Mouse (Mus musculus): ENCODE measurements around the gene Osbpl7. TPM values are rescaled to one million over a fixed set of nuclear protein-coding genes. Genes with fewer than 3 reads are reported as not detected.

Osbpl7 gene
- polyA plus RNA-seq, 1 experiment, result 26.5 TPM

DNA sequence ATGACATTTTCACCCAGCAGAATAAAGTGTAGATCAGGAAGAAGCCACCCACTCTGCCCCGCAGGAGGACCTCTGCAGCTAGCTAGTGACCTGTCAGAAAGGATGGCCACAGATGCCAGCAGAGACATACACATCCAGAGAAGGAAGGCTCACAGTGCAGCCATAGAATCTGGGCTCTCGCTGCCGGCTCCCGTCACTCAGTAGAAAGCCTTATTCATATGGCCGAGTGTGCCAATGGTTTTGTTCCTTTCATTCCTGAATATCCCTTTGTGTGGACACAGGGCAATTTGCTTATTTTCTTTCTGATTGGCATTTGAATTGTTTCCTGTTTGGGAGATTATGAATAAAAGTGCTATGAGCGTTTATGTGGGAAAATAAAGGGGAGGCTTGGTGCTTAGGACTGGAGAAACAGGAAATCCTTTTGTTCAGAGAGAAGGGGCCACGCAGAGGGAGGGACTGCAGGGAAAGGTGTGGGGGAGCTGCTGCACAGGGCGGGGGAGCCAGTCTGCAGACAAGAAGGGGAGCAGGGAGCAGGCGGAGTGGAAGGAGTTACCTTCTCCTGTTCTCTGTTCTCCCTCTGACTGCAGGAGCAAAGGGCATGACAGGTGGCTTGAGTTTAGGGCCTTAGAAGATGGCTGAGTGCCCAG lies 13.0 kb downstream of the Osbpl7 start:
- no peaks in the 10 kb centered on the region for H3K27me3 ChIP-seq (ENCODE audit: control insufficient read depth, insufficient read depth, low read length)
- WGBS, result 52% methylated on average over 9 of the region's 9 CpGs
- no peak for TF ChIP-seq POLR2A (IDR thresholded peaks at IDR 0.05; ENCODE audit: borderline replicate concordance, insufficient read depth, low read length)
- no peak for TF ChIP-seq CTCF (IDR thresholded peaks at IDR 0.05; ENCODE audit: borderline replicate concordance, insufficient read depth, low read depth, low read length)
- DNase-seq, result no peak
- no peaks in the 10 kb centered on the region for H3K4me1 ChIP-seq (ENCODE audit: control insufficient read depth, insufficient read depth, low read length)
- H3K27ac ChIP-seq (ENCODE audit: insufficient read depth, low read length), result no peak overlapping the region
- no peak overlapping the region for H3K4me3 ChIP-seq (replicated peaks; ENCODE audit: insufficient read depth, low read depth, low read length)

DNA sequence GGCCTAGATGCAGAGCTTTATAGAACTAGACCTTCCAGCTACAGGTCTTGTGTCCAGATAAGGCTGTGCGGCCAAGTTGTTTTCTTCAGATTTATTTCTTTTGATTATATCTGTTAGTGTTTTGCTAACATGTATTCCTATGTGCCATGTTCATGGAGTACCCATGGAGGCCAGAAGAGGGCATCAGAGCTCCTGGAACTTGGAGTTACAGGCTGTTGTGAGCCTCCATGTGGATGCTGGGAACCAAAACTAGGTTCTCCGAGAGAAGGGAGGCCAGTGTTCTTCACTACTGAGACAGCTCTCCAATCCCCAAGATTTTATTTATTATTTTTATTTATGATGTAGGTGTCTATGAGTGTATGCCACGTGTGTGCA lies 13.5 kb downstream of the Osbpl7 start:
- no peak for DNase-seq
- Histone ChIP-seq H3K4me1 (ENCODE audit: control insufficient read depth, insufficient read depth, low read length) (no peaks in the 10 kb centered on the region), H3K27me3 (ENCODE audit: control insufficient read depth, insufficient read depth, low read length) (no peaks in the 10 kb centered on the region), H3K4me3 (replicated peaks; ENCODE audit: insufficient read depth, low read depth, low read length) (no peak overlapping the region), H3K27ac (ENCODE audit: insufficient read depth, low read length) (no peak overlapping the region)
- TF ChIP-seq POLR2A (IDR thresholded peaks at IDR 0.05; ENCODE audit: borderline replicate concordance, insufficient read depth, low read length) (no peak), CTCF (IDR thresholded peaks at IDR 0.05; ENCODE audit: borderline replicate concordance, insufficient read depth, low read depth, low read length) (no peak)
- WGBS, result 90% methylated on average over 3 of the region's 3 CpGs

DNA sequence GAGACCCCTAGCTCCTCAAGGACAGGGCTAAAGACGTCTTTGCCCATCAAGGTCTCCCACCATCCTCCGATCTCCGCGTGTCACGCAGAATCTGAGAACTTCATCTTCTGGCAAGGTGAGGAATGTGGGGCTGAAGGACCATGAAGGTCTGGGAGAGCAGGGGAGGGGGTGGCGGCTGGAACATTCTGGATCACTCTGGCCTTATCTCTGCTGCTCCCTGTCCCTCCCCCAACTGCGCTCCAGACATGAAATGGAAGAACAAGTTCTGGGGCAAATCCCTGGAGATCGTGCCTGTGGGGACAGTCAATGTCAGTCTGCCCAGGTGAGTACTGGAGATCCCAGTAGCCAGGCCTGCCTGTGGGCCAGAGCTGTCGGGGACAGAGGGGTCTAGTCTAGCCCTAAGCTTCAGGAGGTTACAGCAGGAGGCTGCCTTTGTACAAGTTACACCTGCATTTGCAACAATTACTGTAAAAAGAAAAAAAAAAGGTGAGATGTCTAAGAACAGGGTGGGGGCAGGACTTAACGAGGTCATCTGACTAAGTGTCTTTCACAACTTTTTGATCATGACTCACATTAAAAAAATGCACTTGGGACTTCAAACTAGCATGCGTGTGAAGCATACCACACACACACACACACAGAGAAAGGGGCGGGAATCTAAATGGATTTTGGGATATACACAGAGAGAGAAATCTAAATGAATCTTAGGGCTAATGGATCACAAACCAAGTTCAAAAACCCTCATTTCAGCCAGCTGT lies 15.3 kb downstream of the Osbpl7 start:
- TF ChIP-seq POLR2A (IDR thresholded peaks at IDR 0.05; ENCODE audit: borderline replicate concordance, insufficient read depth, low read length) (no peak), CTCF (IDR thresholded peaks at IDR 0.05; ENCODE audit: borderline replicate concordance, insufficient read depth, low read depth, low read length) (no peak)
- H3K27ac ChIP-seq (ENCODE audit: insufficient read depth, low read length), result no peak overlapping the region
- peaks cover 4% of the 10 kb centered on the region; the same call in 1 of the 2 replicates for H3K4me1 ChIP-seq (ENCODE audit: control insufficient read depth, insufficient read depth, low read length)
- 92% methylated on average over 12 of the region's 12 CpGs for WGBS
- no peak for DNase-seq
- H3K27me3 ChIP-seq (ENCODE audit: control insufficient read depth, insufficient read depth, low read length), result no peaks in the 10 kb centered on the region
- no peak overlapping the region for H3K4me3 ChIP-seq (replicated peaks; ENCODE audit: insufficient read depth, low read depth, low read length)

- DNase-seq, result no peak
- H3K4me1 ChIP-seq (ENCODE audit: control insufficient read depth, insufficient read depth, low read length), result peaks cover 4% of the 10 kb centered on the region; the same call in 1 of the 2 replicates
- H3K27ac ChIP-seq (ENCODE audit: insufficient read depth, low read length), result no peak overlapping the region
- no peak overlapping the region for H3K4me3 ChIP-seq (replicated peaks; ENCODE audit: insufficient read depth, low read depth, low read length)
- no peak for TF ChIP-seq POLR2A (IDR thresholded peaks at IDR 0.05; ENCODE audit: borderline replicate concordance, insufficient read depth, low read length)
- no peak for TF ChIP-seq CTCF (IDR thresholded peaks at IDR 0.05; ENCODE audit: borderline replicate concordance, insufficient read depth, low read depth, low read length)
- no peaks in the 10 kb centered on the region for H3K27me3 ChIP-seq (ENCODE audit: control insufficient read depth, insufficient read depth, low read length)
- 63% methylated on average over 22 of the region's 22 CpGs for WGBS
These were observed 16.4 kb downstream of the Osbpl7 start for GRCm38 (mm10) chr11:97066656-97067360.

DNA sequence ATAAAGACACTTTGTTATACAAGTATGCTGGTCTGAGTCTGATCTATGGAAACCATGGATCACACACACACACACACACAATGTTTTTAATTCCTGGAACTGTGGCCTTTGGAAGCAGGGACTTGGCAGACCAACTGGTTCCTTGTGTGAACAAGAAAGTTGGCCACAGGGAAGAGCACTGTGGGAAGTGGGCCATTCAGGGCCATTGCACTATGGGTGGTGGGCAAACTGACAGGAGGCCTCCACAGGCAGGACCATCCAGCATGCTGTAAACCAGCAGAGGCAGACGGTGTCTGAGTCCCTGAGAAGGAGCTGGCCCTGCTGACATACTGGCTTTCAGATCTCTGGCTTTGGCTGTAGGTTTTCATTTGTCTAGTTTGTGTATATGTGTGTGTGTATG lies 18.9 kb downstream of the Osbpl7 start:
- no peak overlapping the region for H3K4me3 ChIP-seq (replicated peaks; ENCODE audit: insufficient read depth, low read depth, low read length)
- no peaks in the 10 kb centered on the region for H3K27me3 ChIP-seq (ENCODE audit: control insufficient read depth, insufficient read depth, low read length)
- H3K4me1 ChIP-seq (ENCODE audit: control insufficient read depth, insufficient read depth, low read length), result peaks cover 4% of the 10 kb centered on the region; the same call in 1 of the 2 replicates
- no peak overlapping the region for H3K27ac ChIP-seq (ENCODE audit: insufficient read depth, low read length)
- WGBS, result 10% methylated on average over 1 of the region's 1 CpGs
- no peak for DNase-seq
- no peak for TF ChIP-seq POLR2A (IDR thresholded peaks at IDR 0.05; ENCODE audit: borderline replicate concordance, insufficient read depth, low read length)
- no peak for TF ChIP-seq CTCF (IDR thresholded peaks at IDR 0.05; ENCODE audit: borderline replicate concordance, insufficient read depth, low read depth, low read length)

DNA sequence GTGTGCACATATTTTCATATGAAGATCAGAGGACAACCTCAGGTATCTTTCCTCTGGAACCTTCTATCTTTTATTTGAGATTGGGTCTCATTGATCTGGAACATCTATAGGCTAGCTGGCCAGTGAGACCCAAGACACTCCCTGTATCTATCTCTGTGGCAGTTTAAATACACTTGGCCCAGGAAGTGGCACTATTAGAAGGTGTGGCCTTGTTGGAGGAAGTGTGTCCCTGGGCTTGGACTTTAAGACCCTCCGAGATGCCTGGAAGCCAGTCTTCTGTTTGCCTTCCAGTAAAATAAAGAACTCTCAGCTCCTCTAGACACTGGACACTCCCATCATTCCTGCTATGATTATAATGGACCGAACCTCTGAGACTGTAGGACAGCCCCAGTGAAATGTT lies 19.3 kb downstream of the Osbpl7 start:
- Histone ChIP-seq H3K27me3 (ENCODE audit: control insufficient read depth, insufficient read depth, low read length) (no peaks in the 10 kb centered on the region), H3K27ac (ENCODE audit: insufficient read depth, low read length) (no peak overlapping the region), H3K4me3 (replicated peaks; ENCODE audit: insufficient read depth, low read depth, low read length) (no peak overlapping the region), H3K4me1 (ENCODE audit: control insufficient read depth, insufficient read depth, low read length) (peaks cover 4% of the 10 kb centered on the region; the same call in 1 of the 2 replicates)
- no peak for TF ChIP-seq POLR2A (IDR thresholded peaks at IDR 0.05; ENCODE audit: borderline replicate concordance, insufficient read depth, low read length)
- no peak for TF ChIP-seq CTCF (IDR thresholded peaks at IDR 0.05; ENCODE audit: borderline replicate concordance, insufficient read depth, low read depth, low read length)
- WGBS, result 87% methylated on average over 2 of the region's 2 CpGs
- DNase-seq, result no peak

- Histone ChIP-seq H3K4me3 (replicated peaks; ENCODE audit: insufficient read depth, low read depth, low read length) (no peak overlapping the region), H3K27me3 (ENCODE audit: control insufficient read depth, insufficient read depth, low read length) (no peaks in the 10 kb centered on the region), H3K4me1 (ENCODE audit: control insufficient read depth, insufficient read depth, low read length) (peaks cover 4% of the 10 kb centered on the region; the same call in 1 of the 2 replicates), H3K27ac (ENCODE audit: insufficient read depth, low read length) (no peak overlapping the region)
- TF ChIP-seq POLR2A (IDR thresholded peaks at IDR 0.05; ENCODE audit: borderline replicate concordance, insufficient read depth, low read length) (no peak), CTCF (IDR thresholded peaks at IDR 0.05; ENCODE audit: borderline replicate concordance, insufficient read depth, low read depth, low read length) (no peak)
- DNase-seq, result no peak
- 90% methylated on average over 1 of the region's 1 CpGs for WGBS
These were observed 20.7 kb downstream of the Osbpl7 start for GRCm38 (mm10) chr11:97071129-97071528.
